Mouse (Mus musculus) B cell, adult 67 days (primary cell): ENCODE measurements around the gene Pax5. TPM values are rescaled to one million over a fixed set of nuclear protein-coding genes. Genes with fewer than 3 reads are reported as not detected.

Experiments
- total RNA-seq, 2 experiments: library from RNA; stranded (reverse); gene quantifications; 4 replicates each; pipeline ENCODE4 v1.2.4; 2023

Gene Pax5
- 1,000 to 10,000 TPM in 1 of 2 experiments, 100 to 1,000 TPM in 1; 954 to 1,152 TPM for total RNA-seq

DNA sequence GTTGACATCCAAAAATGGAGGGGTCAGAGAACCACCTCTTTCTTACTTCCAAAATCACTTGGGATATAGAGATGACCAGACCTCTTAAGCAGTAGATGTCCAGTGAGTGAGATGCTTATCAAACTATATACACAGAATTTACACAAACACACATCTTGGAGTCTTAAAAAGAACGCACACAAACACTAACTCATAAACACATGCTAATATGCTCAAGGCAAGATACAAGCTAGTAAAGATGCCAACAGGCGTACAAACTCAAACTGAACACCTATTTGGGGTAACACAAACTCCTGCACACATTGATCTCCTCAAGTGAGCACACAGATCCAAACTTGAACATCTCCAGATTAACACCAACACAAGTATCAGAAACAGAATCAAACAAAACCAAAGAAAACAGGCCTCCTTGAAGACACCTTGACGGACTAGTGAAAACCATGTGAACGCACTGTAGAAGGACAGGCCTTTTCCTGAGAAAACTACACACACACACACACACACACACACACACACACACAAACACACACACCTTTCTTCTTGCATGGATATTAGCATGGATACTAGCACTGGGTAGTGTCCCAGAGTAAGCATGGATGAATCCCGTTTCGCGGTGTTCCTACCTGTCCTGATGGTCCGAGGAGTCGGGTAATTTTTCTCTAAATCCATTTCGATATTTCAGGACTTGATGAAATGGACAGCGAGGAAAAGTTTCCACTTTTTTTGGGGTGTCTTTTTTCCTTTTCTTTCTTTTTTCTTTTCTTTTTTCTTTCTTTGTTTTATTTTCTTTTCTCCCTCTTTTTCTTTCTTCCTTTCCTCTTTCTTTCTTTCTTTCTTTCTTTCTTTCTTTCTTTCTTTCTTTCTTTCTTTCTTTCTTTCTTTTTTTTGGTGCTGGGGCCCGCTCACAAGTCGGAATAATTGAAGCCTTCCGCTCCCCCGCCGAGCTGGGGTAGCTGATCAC lies at the start of gene Pax5:
Gene Pax5, minus strand, starts transcription at position 748 of the 961 bp plus-strand sequence.

DNA sequence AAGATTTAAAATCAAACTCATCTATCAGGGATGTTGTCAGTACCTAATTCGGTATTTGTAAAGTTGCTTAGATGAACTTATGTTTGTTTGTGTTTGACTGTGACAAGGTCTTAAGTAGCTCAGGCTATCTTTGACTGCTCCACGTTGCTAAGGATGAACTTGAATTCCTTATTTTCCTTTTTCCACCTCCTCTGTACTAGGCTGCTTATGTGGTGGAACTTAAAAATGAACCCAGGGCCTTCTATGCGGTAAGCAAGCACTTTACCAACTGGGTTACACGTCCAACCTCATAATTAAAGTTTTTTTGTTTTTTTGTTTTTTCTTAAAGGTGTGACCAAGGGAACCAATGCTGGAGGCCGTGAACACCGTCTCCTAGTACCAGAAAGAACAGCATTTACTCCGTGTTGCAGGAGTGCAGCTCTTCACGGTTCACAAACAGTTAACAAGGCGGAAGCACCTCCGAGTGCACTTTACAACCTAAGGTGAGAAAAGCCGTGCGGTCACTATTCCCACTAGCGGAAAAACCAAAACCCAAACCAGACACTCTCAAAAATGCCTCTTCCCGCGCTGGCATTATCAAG lies 45.4 kb upstream of the Pax5 start, which contains the start of gene Zcchc7:
Gene Zcchc7, plus strand, starts transcription at position 325 of the 581 bp plus-strand sequence.

Other genes starting within 250 kb of the Pax5 start
- gene Zcchc7, start 45.4 kb upstream of the Pax5 start, total RNA-seq: 100 to 1,000 TPM; 170 to 184 TPM